Mouse (Mus musculus): Measurements from ENCODE around the gene Stard9.

Stard9 gene

GRCm38 (mm10) chr2:120628886-120629735 lies at the start of gene Stard9:
Gene Stard9, plus strand, starts transcription at chr2:120629121.
- peak; percentile 100 for DNase-seq

- DNase-seq = no peak
These were observed 39.2 kb upstream of the Stard9 start for GRCm38 (mm10) chr2:120589759-120590158.

- no peak for DNase-seq
These were observed 36.7 kb upstream of the Stard9 start for GRCm38 (mm10) chr2:120592227-120592626.

- DNase-seq = no peak
These were observed 31.2 kb upstream of the Stard9 start for GRCm38 (mm10) chr2:120597734-120598133.

GRCm38 (mm10) chr2:120599506-120599905 lies 29.4 kb upstream of the Stard9 start:
- DNase-seq = no peak

DNA sequence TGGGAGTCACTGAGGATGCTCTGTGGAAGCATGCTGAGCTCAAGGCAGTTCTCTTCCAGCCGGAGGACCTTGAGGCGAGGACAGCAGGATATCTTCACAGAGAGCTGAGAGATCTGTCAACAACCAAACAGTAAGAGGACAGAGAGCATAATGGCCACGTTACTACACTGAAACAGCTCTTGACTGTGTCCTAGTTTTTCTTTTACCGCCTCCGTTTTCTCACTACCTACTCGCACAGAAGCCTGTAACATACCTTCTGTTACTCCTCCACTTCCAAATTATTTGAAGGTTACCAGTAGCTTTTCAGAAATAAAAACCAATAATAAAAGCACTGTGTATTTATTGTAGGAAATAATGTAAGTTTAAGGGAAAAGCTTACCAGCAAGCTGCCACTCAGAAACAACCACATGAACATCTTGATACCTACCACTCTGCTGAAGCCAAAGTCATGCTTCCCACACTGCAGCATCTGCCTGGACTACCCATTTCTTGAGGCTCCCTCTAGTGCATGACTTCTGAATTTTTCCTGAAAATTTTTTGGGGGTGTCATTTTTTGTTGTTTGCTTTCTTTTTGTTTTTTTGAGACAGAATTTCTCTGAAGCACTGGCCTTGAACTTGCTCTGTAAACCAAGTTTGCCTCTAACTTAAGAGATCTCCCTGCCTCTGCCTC lies 22.8 kb upstream of the Stard9 start:
- DNase-seq = peak; percentile 7

DNA sequence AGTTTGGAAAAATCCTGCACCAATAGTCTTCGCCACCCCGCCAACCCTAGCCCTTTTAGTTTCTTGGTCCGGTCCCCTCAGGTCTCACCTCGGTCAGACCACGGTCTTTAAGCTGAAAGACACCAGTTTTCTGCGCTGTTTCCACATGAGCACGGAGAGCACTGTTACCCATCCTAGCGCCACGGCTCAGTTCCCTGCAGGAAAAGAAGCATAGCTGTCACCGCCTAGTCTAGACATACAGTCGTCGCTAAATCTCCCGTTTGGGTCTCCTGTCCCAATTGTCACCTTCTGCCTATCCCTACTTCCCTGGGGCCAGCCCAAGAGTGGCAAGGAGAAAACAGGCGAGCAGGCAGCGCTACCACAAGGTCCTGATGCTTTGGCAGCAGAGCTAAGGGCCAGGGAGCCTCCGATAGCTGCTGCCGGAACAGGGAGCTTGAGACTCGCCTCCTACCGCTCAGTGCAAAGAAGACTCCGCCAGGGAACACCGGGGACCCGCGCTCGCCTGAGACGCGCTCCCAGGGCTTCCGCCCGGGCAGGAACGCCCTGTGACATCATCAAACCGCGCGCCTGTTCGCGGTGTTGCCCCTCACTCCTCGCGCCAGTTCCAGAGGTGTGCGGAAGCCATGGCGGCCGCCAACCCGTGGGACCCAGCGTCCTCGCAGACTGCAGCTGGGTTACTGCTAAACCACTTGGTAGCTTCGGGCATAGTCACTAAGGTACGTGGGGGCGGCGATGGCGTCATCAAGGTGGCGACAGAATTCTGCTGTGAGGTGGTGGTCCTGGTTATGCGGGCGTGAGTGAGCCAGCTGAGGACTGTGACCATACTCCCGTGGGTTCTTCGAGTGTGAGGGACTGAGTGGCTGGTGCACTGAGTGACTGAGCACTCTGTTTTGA lies 19.8 kb upstream of the Stard9 start, which contains the start of the genes Haus2 and Lrrc57:
Haus2 (plus strand) TSS at position 554 of the 894 bp plus-strand sequence.
Lrrc57 (minus strand) TSS at position 691 of the 894 bp plus-strand sequence.
- peak; percentile 95 for DNase-seq

DNA sequence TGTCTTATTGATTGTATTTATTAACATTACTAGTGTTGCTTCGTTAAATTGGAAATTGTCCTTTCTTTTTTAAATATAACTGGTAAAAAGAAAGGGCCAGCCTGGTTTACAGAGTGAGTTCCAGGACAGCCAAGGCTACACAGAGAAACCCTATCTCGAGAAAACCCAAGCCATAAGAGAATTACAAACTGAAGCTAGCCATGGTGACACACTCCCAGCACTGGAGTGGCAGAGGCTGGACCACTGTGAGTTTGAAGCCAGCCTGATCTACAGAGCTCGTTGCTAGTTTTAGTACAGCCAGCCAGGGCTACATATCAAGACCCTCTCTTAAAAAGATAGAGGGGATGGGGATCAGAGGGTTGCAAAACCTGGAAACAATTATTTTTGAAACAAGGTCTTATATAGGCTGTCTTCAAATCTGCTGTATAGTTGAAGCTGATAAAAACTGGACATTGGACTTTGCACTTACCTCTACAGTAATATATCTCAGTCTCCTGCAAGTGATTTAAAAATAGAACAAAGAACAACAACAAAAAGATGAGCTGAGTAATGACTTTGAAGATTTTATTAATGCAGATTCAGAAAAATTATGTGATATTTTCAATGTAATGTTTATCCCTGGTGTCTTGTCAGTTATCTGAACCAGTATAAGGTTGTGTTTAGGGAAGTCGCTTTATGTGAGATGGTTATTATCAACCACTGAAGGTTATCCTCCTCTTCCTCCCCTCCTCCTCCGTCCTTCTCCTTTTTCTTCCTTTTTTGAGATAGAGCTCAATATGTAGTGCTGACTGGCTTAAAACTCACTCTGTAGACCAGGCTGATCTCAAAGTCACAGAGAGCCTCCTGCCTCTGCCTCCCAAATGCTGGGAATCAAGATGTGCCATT lies 12.4 kb upstream of the Stard9 start:
- no peak for DNase-seq

DNA sequence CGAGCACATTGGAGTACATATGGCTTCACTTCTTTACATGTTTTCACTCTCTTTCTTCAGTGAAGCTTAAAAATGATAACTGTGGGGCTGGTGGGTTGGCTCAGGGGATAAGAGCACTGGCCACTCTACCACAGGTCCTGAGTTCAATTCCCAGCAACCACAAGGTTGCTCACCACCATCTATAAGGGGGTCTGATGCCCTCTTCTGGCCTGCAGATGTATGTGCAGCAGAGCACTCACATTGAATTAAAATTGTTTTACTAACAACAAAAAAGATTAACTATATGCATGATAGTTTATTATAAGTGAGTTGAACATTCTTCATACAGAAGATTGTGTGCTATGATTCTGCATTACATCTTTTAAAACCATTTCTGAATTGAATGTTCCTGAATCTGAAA lies 9.4 kb upstream of the Stard9 start:
- DNase-seq = no peak

- no peak for DNase-seq
These were observed 6.0 kb upstream of the Stard9 start for GRCm38 (mm10) chr2:120622920-120623319.

- DNase-seq = no peak
These were observed 650 bp upstream of the Stard9 start for GRCm38 (mm10) chr2:120628076-120628865.

- no peak for DNase-seq
These were observed 1.3 kb downstream of the Stard9 start for GRCm38 (mm10) chr2:120630246-120630645.

DNA sequence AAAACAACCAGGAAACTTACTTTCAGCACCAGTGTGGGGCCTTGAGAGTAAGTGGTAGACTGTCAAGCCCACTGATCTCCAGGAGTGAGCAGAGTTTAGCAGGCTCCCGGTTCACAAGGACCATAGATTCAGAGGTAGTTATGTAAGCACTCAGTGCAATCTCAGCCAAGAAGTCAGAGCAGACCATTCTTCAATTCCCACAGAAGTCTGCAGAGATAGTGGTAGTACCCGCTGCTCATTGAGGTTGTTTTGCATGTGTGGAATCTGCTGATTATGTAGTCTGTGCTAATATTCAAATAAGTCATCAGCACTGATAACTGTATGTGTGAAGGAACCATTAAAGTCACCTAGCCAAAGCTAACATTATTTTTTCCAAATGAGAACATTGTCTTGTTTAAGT lies 1.7 kb downstream of the Stard9 start:
- DNase-seq = no peak

DNA sequence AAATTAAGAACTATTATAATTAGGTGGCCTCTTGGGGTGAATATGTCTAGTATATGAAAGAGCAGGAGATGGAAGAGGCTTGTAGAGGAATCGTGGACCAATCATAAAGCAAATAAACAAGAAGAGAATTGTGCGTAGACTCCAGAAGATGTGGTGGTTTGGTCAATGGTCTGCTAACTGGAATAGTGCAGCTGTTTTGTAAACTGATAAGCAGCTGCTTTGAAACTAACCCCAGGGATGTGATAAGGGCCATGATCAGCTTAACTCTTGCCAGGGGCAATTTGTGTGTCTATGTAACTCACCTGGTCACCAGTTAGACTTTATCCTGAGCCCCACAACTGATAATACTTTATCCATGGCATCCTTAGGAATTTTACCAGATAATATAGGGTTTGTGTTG lies 2.6 kb downstream of the Stard9 start:
- DNase-seq = no peak

- no peak for DNase-seq
These were observed 3.0 kb downstream of the Stard9 start for GRCm38 (mm10) chr2:120631957-120632356.

GRCm38 (mm10) chr2:120640835-120641234 lies 11.9 kb downstream of the Stard9 start:
- no peak for DNase-seq

GRCm38 (mm10) chr2:120643836-120644235 lies 14.9 kb downstream of the Stard9 start:
- DNase-seq = no peak

DNA sequence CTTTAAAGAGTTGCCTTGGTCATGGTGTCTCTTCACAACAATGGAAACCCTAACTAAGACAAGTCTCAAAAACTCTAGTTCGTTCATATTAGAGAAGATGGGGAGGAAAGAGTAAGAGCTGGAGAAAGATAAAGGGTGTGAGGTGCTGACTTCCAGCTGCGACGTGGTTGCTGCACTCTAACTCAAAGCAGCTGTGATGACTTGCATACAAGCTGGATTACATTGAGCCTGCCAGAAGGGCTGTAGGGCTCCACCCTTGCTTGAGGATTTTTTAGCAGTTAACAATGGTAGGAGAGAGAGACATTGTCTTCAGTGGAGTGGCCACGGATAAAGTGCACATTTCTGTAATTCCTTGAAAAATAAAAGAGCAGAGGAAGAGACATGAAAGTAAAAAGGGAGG lies 17.9 kb downstream of the Stard9 start:
- peak; percentile 6 for DNase-seq

DNA sequence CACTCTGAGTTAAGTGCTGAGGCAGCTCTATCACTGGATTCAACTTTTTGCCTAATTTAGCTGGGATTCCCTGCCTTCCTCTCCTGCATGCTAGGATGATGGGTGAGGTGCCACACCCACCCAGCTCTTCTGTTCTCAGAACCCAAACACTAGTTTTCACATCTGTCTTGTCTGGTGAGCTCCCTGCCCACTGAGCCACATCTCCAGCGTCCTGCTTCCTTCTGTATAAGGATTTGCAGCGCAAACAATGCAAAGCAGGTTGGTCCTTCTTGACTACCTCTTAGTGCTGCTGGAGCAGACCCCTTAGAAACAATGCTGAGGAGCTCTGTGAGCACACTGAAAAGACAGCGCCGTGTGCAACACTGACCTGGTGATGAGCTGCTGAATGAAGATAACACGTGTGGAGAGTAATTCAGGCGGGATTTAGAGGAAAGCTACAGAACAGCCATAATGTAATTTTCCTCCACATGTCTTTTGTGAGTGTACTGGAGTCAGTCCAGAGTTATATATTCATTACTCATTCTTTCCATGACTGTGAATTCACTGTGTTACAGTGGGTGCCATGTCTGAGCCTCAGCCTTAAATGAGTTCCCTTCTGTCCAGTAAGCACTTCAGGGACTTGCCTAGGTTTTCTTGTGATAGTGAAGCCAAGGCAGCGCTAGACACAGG lies 23.5 kb downstream of the Stard9 start:
- no peak for DNase-seq

- no peak for DNase-seq
These were observed 24.0 kb downstream of the Stard9 start for GRCm38 (mm10) chr2:120652925-120653284.

- no peak for DNase-seq
These were observed 25.8 kb downstream of the Stard9 start for GRCm38 (mm10) chr2:120654693-120655092.

All from embryo, embryonic 11 days (tissue).